Mouse (Mus musculus): ENCODE measurements at regions not wholly inside any gene's neighbourhood (a gene's known extent, or its start where the extent isn't known, plus 50 kb on each side); places are given as distances from the start of the nearest gene placed in this dataset.
A peak's percentile ranks its signal among the peaks of the same experiment; 100 is the strongest.

DNA sequence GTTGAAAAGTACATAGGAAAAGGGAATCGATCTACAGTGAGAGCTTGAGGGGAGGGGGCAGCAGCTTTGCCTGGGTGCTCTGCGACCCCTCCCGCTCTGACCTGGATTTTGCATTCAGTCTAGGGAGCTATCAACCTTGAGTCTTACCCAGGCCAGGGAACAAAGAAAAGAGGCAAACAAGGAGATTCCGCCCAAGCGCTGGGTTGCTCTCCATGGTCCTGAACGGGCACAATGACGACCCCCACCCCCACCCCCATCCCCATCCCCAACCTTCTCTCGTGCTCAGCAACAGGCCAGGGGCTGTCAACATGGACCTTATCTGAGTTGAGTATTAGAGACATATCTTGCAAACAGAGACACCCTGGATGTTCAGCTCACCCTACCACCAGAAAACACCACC is 74.9 kb downstream of the Tpra1 start:
- no peak overlapping the region for H3K4me3 ChIP-seq (replicated peaks in 1 of 3; ENCODE audit: low read depth in 2 of 3, low read length in 2 of 3, poor library complexity in 1 of 3)
- TF ChIP-seq NRF1 (IDR thresholded peaks at IDR 0.05; ENCODE audit: low read depth, low read length) (no peak), PAX5 (IDR thresholded peaks at IDR 0.05; ENCODE audit: low read length) (no peak), MAZ (IDR thresholded peaks at IDR 0.05; ENCODE audit: low read depth, low read length) (no peak), POLR2A (IDR thresholded peaks at IDR 0.05; ENCODE audit: low read depth, low read length) (no peak), SIN3A (IDR thresholded peaks at IDR 0.05; ENCODE audit: low read length) (no peak), MAFK (IDR thresholded peaks at IDR 0.05; ENCODE audit: insufficient replicate concordance, low read length) (no peak), ZC3H11A (IDR thresholded peaks at IDR 0.05; ENCODE audit: low read depth, low read length) (no peak), SMC3 (IDR thresholded peaks at IDR 0.05; ENCODE audit: low read depth, low read length) (no peak)
- H3K4me2 ChIP-seq (ENCODE audit: insufficient read depth, low read depth, poor library complexity, severe bottlenecking) = no peak overlapping the region
- no peak overlapping the region for H3K27ac ChIP-seq (ENCODE audit: insufficient read depth, low read depth)
- dilution Hi-C loops (cut with MboI; ENCODE audit: extremely low pct_ligation_motif_present, extremely low pct_unique_long_range_greater_than_20kb, low sequenced_read_pairs) (no loop called here), in situ Hi-C loops (cut with MboI; ENCODE audit: low pct_ligation_motif_present, low pct_unique_long_range_greater_than_20kb, low sequenced_read_pairs) (no loop called here)
- H3K79me2 ChIP-seq (replicated peaks; ENCODE audit: control insufficient read depth, extremely low read depth, insufficient read depth, poor library complexity, severe bottlenecking) = no peaks in the 10 kb centered on the region
- no peak overlapping the region for H3K9ac ChIP-seq (ENCODE audit: insufficient read depth, low read depth)
- DNase-seq (ENCODE audit: extremely low read depth) = no peak
- no peaks in the 10 kb centered on the region for H3K36me3 ChIP-seq (replicated peaks in 1 of 2; ENCODE audit: control insufficient read depth in 1 of 2, insufficient read depth in 1 of 2, low read length in 1 of 2)
- peaks cover 4% of the 10 kb centered on the region for H3K27me3 ChIP-seq (replicated peaks)
- H3K4me1 ChIP-seq (ENCODE audit: control insufficient read depth in 1 of 2, insufficient read depth in 2 of 2) = no peaks in the 10 kb centered on the region
- H3K9me3 ChIP-seq (replicated peaks; ENCODE audit: low read length) = no peaks in the 10 kb centered on the region

DNA sequence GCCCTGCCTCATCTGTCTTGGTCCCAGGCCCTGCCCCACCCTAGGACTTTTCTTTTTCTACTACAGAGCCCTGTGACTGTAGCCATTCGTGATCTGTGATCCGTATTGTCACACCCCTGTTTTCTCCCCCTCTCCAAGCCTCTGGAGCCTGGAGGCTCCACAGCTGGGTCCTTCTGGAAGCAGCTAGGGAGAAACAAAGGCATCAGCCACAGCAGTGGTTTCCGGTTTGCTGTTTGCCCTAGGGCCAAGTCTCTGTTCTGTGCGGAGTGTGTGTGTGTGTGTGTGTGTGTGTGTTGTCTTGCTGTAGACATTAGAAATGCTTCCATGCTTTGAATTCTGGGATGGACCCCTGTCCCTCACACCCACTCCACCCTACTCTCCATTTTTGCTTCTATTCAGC is 76.9 kb downstream of the Tpra1 start:
- no peaks in the 10 kb centered on the region for H3K9me3 ChIP-seq (replicated peaks; ENCODE audit: low read length)
- no peak for TF ChIP-seq GABPA (IDR thresholded peaks at IDR 0.05; ENCODE audit: insufficient replicate concordance, low read depth, low read length)
- no peak for TF ChIP-seq SIN3A (IDR thresholded peaks at IDR 0.05; ENCODE audit: low read length)
- no peak for TF ChIP-seq SMC3 (IDR thresholded peaks at IDR 0.05; ENCODE audit: low read depth, low read length)
- no peak for TF ChIP-seq MAX (IDR thresholded peaks at IDR 0.05; ENCODE audit: low read length)
- no peak for TF ChIP-seq RCOR1 (conservative IDR thresholded peaks at IDR 0.05; ENCODE audit: low read depth, low read length)
- TF ChIP-seq CHD2 (IDR thresholded peaks at IDR 0.05; ENCODE audit: low read length) = no peak
- TF ChIP-seq PAX5 (IDR thresholded peaks at IDR 0.05; ENCODE audit: low read length) = no peak
- no peak for TF ChIP-seq HCFC1 (IDR thresholded peaks at IDR 0.05; ENCODE audit: low read depth, low read length)
- TF ChIP-seq MEF2A (IDR thresholded peaks at IDR 0.05; ENCODE audit: borderline replicate concordance, low read depth, low read length) = no peak
- TF ChIP-seq TCF12 (IDR thresholded peaks at IDR 0.05; ENCODE audit: low read depth, low read length) = no peak
- no peak overlapping the region for H3K4me3 ChIP-seq (replicated peaks in 1 of 3; ENCODE audit: low read depth in 2 of 3, low read length in 2 of 3, poor library complexity in 1 of 3)
- peaks cover 4% of the 10 kb centered on the region for H3K27me3 ChIP-seq (replicated peaks)
- dilution Hi-C loops (cut with MboI; ENCODE audit: extremely low pct_ligation_motif_present, extremely low pct_unique_long_range_greater_than_20kb, low sequenced_read_pairs) = no loop called here
- H3K9ac ChIP-seq (ENCODE audit: insufficient read depth, low read depth) = no peak overlapping the region
- no peak overlapping the region for H3K27ac ChIP-seq (ENCODE audit: insufficient read depth, low read depth)
- H3K4me1 ChIP-seq (ENCODE audit: control insufficient read depth in 1 of 2, insufficient read depth in 2 of 2) = no peaks in the 10 kb centered on the region
- in situ Hi-C loops (cut with MboI; ENCODE audit: low pct_ligation_motif_present, low pct_unique_long_range_greater_than_20kb, low sequenced_read_pairs) = no loop called here
- H3K4me2 ChIP-seq (ENCODE audit: insufficient read depth, low read depth, poor library complexity, severe bottlenecking) = no peak overlapping the region
- DNase-seq (ENCODE audit: extremely low read depth) = no peak
- H3K36me3 ChIP-seq (replicated peaks in 1 of 2; ENCODE audit: control insufficient read depth in 1 of 2, insufficient read depth in 1 of 2, low read length in 1 of 2) = no peaks in the 10 kb centered on the region
- H3K79me2 ChIP-seq (replicated peaks; ENCODE audit: control insufficient read depth, extremely low read depth, insufficient read depth, poor library complexity, severe bottlenecking) = no peaks in the 10 kb centered on the region

DNA sequence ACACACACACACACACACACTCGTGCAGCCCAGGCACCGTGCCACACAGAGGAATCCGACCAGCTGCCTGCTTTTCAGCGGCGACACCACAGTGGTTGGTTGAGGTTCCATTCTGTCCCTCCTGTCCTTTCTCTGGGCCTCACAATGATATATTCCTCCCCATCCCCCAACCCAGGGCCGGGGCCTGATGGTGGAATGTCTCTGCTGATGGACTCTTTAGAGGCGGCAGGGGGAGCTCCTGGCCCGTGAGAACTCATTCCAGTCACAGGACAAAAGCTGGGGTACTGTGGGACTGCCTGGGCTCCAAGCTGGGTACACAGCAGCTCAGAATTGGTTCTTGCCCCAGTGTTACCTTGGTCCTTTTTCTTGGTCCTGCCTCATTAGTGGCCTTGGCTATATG is 78.1 kb downstream of the Tpra1 start:
- H3K9me3 ChIP-seq (replicated peaks; ENCODE audit: low read length) = no peaks in the 10 kb centered on the region
- H3K4me2 ChIP-seq (ENCODE audit: insufficient read depth, low read depth, poor library complexity, severe bottlenecking) = no peak overlapping the region
- no peak overlapping the region for H3K27ac ChIP-seq (ENCODE audit: insufficient read depth, low read depth)
- DNase-seq (ENCODE audit: extremely low read depth) = no peak
- H3K27me3 ChIP-seq (replicated peaks) = peaks cover 4% of the 10 kb centered on the region
- in situ Hi-C loops (cut with MboI; ENCODE audit: low pct_ligation_motif_present, low pct_unique_long_range_greater_than_20kb, low sequenced_read_pairs) = no loop called here
- no peak overlapping the region for H3K4me3 ChIP-seq (replicated peaks in 1 of 3; ENCODE audit: low read depth in 2 of 3, low read length in 2 of 3, poor library complexity in 1 of 3)
- TF ChIP-seq CHD2 (IDR thresholded peaks at IDR 0.05; ENCODE audit: low read length) (peak; percentile 49; the same call in 1 of the 2 replicates), ZC3H11A (IDR thresholded peaks at IDR 0.05; ENCODE audit: low read depth, low read length) (0 out of 2 replicates have a peak, but pooled peaks have one; percentile 7), CHD1 (IDR thresholded peaks at IDR 0.05; ENCODE audit: low read depth, low read length) (no peak), GABPA (IDR thresholded peaks at IDR 0.05; ENCODE audit: insufficient replicate concordance, low read depth, low read length) (no peak), EP300 (IDR thresholded peaks at IDR 0.05; ENCODE audit: low read length) (no peak), TCF12 (IDR thresholded peaks at IDR 0.05; ENCODE audit: low read depth, low read length) (no peak), JUN (IDR thresholded peaks at IDR 0.05; ENCODE audit: insufficient read depth, low read depth, low read length) (no peak), ETS1 (conservative IDR thresholded peaks at IDR 0.05; ENCODE audit: low read depth, low read length) (no peak), E2F4 (IDR thresholded peaks at IDR 0.05; ENCODE audit: insufficient replicate concordance, low read depth, low read length) (no peak), RAD21 (IDR thresholded peaks at IDR 0.05; ENCODE audit: low read depth, low read length) (peak; percentile 78), CTCF (conservative IDR thresholded peaks at IDR 0.05 in 1 of 2, IDR thresholded peaks at IDR 0.05 in 1 of 2; ENCODE audit: low read depth in 2 of 2, low read length in 2 of 2) (peak in 1 of 2 experiments; percentile 73; a peak in 2 of 4 replicates), MAFK (IDR thresholded peaks at IDR 0.05; ENCODE audit: insufficient replicate concordance, low read length) (no peak), NELFE (IDR thresholded peaks at IDR 0.05; ENCODE audit: low read depth, low read length) (no peak), SMC3 (IDR thresholded peaks at IDR 0.05; ENCODE audit: low read depth, low read length) (peak; percentile 83)
- H3K9ac ChIP-seq (ENCODE audit: insufficient read depth, low read depth) = no peak overlapping the region
- no peaks in the 10 kb centered on the region for H3K36me3 ChIP-seq (replicated peaks in 1 of 2; ENCODE audit: control insufficient read depth in 1 of 2, insufficient read depth in 1 of 2, low read length in 1 of 2)
- dilution Hi-C loops (cut with MboI; ENCODE audit: extremely low pct_ligation_motif_present, extremely low pct_unique_long_range_greater_than_20kb, low sequenced_read_pairs) = no loop called here
- no peaks in the 10 kb centered on the region for H3K4me1 ChIP-seq (ENCODE audit: control insufficient read depth in 1 of 2, insufficient read depth in 2 of 2)
- H3K79me2 ChIP-seq (replicated peaks; ENCODE audit: control insufficient read depth, extremely low read depth, insufficient read depth, poor library complexity, severe bottlenecking) = no peaks in the 10 kb centered on the region

All from CH12.LX (cell line).